Mouse (Mus musculus) G1E (cell line): ENCODE results near the gene Mef2c.

Experiments
- CTCF ChIP-seq: IDR thresholded peaks from 2 replicates; pipeline ENCODE4 v1.5.1; 2012; ENCODE audit warnings: low read depth, low read length, inconsistent platforms, mixed read lengths
- GATA2 ChIP-seq: IDR thresholded peaks from 2 replicates; pipeline ENCODE4 v1.6.1; 2012; ENCODE audit warnings: low read depth, low read length, inconsistent platforms, borderline replicate concordance
- POLR2AphosphoS5 ChIP-seq: IDR thresholded peaks from 2 replicates; pipeline ENCODE4 v1.6.1; 2012; ENCODE audit warnings: low read depth, low read length, inconsistent platforms; ENCODE audit not compliant: insufficient replicate concordance
- TAL1 ChIP-seq: conservative IDR thresholded peaks from 2 replicates; pipeline ENCODE4 v1.6.1; 2012; ENCODE audit warnings: low read depth, low read length, inconsistent platforms, mixed read lengths

DNA sequence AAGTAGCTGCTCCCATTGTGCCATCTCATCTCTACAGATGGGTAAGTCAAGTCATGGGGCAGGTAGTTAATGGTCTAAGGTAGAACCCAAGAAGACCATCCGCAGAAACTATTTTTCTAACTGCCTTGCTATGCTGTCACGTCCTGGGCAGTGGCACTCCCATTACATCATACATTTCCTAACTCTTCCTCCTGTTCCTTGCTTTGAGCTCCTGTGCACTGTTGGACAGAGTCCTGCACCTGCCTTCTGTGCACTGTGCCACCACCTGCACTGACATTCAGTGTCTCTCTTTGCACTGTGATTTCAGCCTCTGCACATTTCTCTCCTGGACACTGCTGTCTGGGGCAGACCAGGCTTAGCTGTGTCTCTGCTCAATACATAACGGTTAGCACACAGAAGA lies 134.9 kb downstream of the Mef2c start:
- no peak for TF ChIP-seq CTCF
- no peak for TF ChIP-seq POLR2AphosphoS5
- no peak for TF ChIP-seq TAL1
- no peak for TF ChIP-seq GATA2
